Mouse (Mus musculus): ENCODE data around the gene Vmn2r108. TPM values are rescaled to one million over a fixed set of nuclear protein-coding genes. Genes with fewer than 3 reads are reported as not detected.

Vmn2r108 gene
- total RNA-seq (2023): not detected

DNA sequence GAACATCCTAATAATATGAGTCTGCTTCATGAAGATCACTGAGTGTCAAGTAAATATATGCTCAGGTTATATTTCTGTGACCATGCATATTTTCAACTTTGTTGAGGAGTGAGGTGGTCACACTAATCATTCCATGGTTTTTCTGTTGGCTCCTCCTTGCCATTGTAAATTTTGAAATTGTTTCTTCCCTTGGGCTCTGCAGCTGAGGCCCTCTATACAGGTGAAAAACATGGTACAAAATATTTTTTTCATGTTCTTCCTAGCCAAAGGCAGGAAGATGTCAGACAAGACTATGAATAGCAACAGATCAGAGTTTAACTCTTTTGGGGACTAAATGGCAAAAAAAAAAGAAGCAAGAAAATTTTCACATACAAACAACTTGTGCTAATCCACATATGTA is at the start of gene Vmn2r108:
Gene Vmn2r108 (minus strand): TSS at position 101 of the 400 bp plus-strand sequence.

DNA sequence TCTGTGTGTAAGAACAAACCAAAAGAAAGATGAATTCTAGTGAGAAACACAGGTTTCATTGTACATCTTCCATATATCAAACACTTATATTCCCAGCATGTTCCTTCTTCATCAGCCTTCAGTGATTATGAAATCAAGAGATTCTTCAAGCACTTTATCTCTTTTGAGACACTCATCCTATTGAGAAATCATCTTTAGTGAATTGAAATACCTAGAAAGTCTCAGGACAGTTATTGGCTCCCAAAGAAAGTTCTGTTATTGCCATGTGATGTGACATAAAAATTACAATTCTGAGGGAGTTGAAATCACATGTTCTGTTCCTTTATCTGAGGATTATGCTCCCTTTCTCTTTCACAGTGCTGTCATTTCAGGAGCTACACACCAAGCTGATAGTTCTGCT is 16.7 kb upstream of the Vmn2r108 start, which contains the start of gene Vmn1r225:
Gene Vmn1r225 (plus strand): TSS at position 301 of the 400 bp plus-strand sequence.

DNA sequence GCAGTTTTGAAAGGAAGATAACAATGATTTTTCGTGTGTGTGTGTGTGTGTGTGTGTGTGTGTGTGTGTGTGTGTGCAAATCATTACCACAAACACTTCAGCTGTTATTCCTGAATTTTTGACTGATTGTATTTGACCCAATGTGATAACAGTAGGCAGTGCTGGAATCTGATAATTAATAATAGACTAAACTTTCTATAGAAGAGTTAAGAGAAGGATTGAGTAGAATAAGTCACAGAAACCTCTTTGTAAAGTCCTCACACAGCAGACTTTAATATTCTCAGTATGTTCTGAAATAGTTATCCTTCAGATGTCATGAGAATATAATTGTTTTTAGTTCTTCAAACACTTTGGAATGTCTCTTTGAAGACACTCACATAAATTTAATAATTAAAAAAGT is 67.3 kb downstream of the Vmn2r108 start, which contains the start of gene Vmn1r224:
Gene Vmn1r224 (plus strand): TSS at position 301 of the 400 bp plus-strand sequence.

Other genes starting within 250 kb of the Vmn2r108 start
- not detected for gene Vmn2r105, start 246.3 kb downstream of the Vmn2r108 start, total RNA-seq (2023)
- gene Vmn2r106, start 195.8 kb downstream of the Vmn2r108 start, total RNA-seq (2023): not detected
- not detected for gene Vmn2r107, start 136.1 kb downstream of the Vmn2r108 start, total RNA-seq (2023)
- gene Vmn1r224, start 67.2 kb downstream of the Vmn2r108 start, total RNA-seq (2023): not detected
- not detected for gene Vmn1r225, start 16.8 kb upstream of the Vmn2r108 start, total RNA-seq (2023)
- not detected for gene Vmn2r109, start 83.4 kb upstream of the Vmn2r108 start, total RNA-seq (2023)
- not detected for gene Vmn2r110, start 115.1 kb upstream of the Vmn2r108 start, total RNA-seq (2023)
- gene Fpr-rs3, start 143.5 kb upstream of the Vmn2r108 start, total RNA-seq (2023): not detected
- not detected for gene Vmn1r226, start 201.5 kb upstream of the Vmn2r108 start, total RNA-seq (2023)
- not detected for gene Vmn1r227, start 248.5 kb upstream of the Vmn2r108 start, total RNA-seq (2023)

Measured in neutrophil, adult 83 days (primary cell).